Mouse (Mus musculus): ENCODE results near the gene Selenom.

Selenom gene

GRCm38 (mm10) chr11:3554976-3555375, 40.5 kb downstream of the Selenom start:
- no peak for DNase-seq (ENCODE audit: low read depth)

GRCm38 (mm10) chr11:3557852-3558251, 43.4 kb downstream of the Selenom start:
- no peak for DNase-seq (ENCODE audit: low read depth)

GRCm38 (mm10) chr11:3560202-3560601, 45.7 kb downstream of the Selenom start:
- no peak for DNase-seq (ENCODE audit: low read depth)

- no peak for DNase-seq (ENCODE audit: low read depth)
These were observed 49.4 kb downstream of the Selenom start for GRCm38 (mm10) chr11:3563853-3564252.

GRCm38 (mm10) chr11:3564451-3564850, 50.0 kb downstream of the Selenom start:
- no peak for DNase-seq (ENCODE audit: low read depth)

GRCm38 (mm10) chr11:3566018-3566417, 51.5 kb downstream of the Selenom start:
- DNase-seq (ENCODE audit: low read depth) = no peak
